Mouse (Mus musculus) heart, postnatal 14 days (tissue): Measurements from ENCODE around the gene Tulp1. TPM values are rescaled to one million over a fixed set of nuclear protein-coding genes. Genes with fewer than 3 reads are reported as not detected.
A peak's percentile ranks its signal among the peaks of the same experiment; 100 is the strongest.
"Not testable (repeated sequence)": the region's sequence is repeated elsewhere in the genome, so short reads cannot be mapped to it uniquely, and the experiment has no call there.

Source experiments
- DNase-seq, 2 experiments: peaks; one replicate each; pipeline ENCODE4 v3.0.0; 2021 to 2022
- intact Hi-C: fragments of 180-260 bp; cut with DNase I; formaldehyde crosslinking; loops from one replicate; pipeline ENCODE4 v1.15.1; 2025
- long read RNA-seq, 2 experiments: library from polyadenylated mRNA; stranded (forward); transcript quantifications; one replicate each; pipeline ENCODE4 v2.0.0; 2021
- total RNA-seq, 2 experiments: library from RNA; stranded (reverse); gene quantifications; 2 replicates each; pipeline ENCODE4 v1.2.3; 2021

Tulp1 gene
- under 1 TPM; 0.41 TPM for total RNA-seq
- long read RNA-seq, experiment 1: 0 reads
- long read RNA-seq, experiment 2: 0 reads

GRCm38 (mm10) chr17:28365122-28365521, at the start of gene Tulp1:
Tulp1 (minus strand) TSS chr17:28365222.
- DNase-seq: no peak
- intact Hi-C loops: loop anchor here (5.0 kb wide), 2 partner anchors 138 to 158 kb away; partner anchors contain the start of gene Def6

GRCm38 (mm10) chr17:28411381-28411960, 46.4 kb upstream of the Tulp1 start:
- no peak for DNase-seq
- intact Hi-C loops: no loop called here

DNA sequence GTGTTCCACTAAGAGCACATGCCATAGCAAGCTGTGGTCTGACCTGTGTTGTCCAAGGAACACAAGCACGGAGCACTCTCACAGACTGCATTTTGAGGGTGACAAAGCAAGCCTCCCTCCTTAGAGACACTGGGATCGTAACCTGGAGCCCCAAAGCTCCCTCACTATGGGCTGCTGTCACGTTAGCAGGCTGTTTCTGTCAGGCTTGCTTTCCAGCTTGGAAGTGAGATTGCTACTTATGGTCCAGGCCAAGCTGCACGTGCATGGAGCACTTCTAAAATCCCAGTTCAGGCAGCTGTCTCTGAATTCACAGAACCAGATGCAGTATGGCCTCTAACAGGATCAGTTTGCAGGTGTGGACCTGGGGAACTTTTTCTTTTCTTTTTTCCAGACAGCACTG, 45.7 kb upstream of the Tulp1 start:
- no peak for DNase-seq
- intact Hi-C loops: no loop called here

- intact Hi-C loops: no loop called here
Measured at GRCm38 (mm10) chr17:28408251-28408918, 43.4 kb upstream of the Tulp1 start.

GRCm38 (mm10) chr17:28407418-28408250, 42.6 kb upstream of the Tulp1 start:
- peak; percentile 83 to 89 for DNase-seq
- intact Hi-C loops: loop anchor here (1.0 kb wide), 2 partner anchors 48 to 121 kb away; no protein-coding TSS in a partner anchor

More at GRCm38 (mm10) chr17:28408251-28408918, 43.4 kb upstream of the Tulp1 start:
- no peak for DNase-seq

DNA sequence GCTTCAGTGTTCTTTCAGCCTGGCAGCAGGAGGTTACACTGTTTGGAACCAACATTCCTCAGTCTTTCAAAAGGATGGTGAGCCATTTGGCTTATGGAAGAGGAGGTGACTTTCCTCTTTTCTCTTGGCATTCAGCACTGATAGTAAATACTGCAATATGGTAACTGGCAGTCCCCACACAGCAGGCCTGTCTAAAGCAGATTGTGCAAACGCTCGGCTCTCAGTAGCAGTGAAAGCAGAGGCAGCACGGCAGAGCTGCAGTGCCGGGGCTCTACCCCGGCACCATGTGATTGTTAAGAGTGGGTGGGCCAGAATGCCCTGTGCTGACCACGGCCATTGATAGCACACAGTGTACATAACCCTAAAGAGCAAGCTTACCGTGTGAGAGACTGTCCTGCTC, 41.4 kb upstream of the Tulp1 start:
- intact Hi-C loops: no loop called here
- no peak for DNase-seq

DNA sequence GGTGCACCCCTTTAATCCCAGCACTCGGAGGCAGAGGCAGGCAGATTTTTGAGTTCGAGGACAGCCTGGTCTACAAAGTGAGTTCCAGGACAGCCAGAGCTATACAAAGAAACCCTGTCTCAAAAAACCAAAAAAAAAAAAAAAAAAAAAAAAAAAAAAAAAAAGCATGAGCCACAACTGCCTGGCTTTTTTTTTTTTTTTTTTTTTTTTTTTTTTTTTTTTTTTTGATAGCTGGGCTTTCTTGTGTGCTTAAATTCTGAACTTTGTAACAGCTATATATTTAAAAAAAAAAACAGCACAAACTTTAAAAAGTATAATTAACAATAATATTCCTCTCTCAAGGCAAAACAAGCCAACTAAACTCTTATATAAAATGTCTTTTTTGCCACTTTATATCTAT, 39.7 kb upstream of the Tulp1 start:
- intact Hi-C loops, DNase-seq: not testable (repeated sequence)

GRCm38 (mm10) chr17:28404301-28404700, 39.3 kb upstream of the Tulp1 start:
- no peak for DNase-seq
- intact Hi-C loops: no loop called here

GRCm38 (mm10) chr17:28394994-28395393, 30.0 kb upstream of the Tulp1 start:
- intact Hi-C loops: no loop called here
- no peak for DNase-seq

GRCm38 (mm10) chr17:28394051-28394765, 29.2 kb upstream of the Tulp1 start:
- no peak for DNase-seq
- intact Hi-C loops: no loop called here

DNA sequence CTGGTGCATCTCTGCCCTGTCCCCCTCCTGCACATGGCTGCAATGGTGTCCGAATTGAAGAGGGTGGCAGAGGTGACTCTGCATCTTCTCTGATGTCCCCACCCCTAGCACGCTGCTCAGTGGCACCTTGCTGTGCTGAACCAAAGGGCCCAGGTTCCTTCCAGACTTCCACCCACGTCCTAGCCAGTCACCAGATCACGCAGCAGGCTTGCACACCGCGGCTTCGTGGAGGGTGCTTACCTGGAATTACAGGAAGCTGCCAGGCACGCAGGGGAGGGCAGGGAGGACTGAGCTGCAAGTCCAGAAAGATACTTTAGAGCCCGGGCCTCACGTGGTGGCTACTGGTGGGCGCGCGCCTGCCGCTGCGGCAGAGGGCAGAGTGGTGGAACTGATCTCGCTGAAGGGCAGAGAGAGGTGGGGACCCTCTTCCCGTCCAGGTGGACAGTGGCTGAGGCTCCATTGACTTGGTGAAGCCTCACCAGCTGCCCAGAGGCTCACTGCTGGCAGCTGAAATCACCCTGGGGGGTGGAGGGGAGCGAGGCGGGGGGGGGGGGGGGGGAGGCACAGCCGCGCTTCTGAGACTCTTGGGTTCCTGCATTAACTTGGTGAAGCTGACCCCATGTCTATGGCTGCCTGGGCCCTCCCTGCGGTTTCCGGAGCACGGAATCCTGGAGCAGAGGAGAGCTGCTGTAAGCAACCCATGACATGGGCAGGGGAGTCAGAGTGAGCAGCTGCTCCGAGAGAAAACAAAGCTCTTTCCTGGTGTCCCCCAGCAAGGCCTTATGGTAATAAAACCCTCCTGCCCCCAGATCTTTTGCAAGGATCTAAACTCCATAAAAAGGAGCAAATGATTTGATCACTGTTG, 26.8 kb upstream of the Tulp1 start:
- intact Hi-C loops: no loop called here
- DNase-seq: no peak

DNA sequence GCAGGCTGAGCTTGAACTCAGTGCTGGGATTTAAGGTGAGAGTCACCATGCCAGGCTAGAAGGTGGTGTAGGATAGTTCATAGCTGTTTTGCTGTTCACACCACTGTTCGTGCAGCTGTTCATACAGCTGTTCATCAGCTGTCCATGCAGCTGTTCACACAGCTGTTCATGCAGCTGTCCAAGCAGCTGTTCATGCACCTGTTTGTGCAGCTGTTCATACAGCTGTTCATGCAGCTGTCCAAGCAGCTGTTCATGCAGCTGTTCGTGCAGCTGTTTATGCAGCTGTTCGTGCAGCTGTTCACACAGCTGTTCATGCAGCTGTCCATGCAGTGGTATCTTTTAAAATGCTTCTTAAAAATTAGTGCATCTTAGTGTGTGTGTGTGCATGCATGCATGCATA, 23.5 kb upstream of the Tulp1 start:
- intact Hi-C loops: no loop called here
- DNase-seq: no peak

DNA sequence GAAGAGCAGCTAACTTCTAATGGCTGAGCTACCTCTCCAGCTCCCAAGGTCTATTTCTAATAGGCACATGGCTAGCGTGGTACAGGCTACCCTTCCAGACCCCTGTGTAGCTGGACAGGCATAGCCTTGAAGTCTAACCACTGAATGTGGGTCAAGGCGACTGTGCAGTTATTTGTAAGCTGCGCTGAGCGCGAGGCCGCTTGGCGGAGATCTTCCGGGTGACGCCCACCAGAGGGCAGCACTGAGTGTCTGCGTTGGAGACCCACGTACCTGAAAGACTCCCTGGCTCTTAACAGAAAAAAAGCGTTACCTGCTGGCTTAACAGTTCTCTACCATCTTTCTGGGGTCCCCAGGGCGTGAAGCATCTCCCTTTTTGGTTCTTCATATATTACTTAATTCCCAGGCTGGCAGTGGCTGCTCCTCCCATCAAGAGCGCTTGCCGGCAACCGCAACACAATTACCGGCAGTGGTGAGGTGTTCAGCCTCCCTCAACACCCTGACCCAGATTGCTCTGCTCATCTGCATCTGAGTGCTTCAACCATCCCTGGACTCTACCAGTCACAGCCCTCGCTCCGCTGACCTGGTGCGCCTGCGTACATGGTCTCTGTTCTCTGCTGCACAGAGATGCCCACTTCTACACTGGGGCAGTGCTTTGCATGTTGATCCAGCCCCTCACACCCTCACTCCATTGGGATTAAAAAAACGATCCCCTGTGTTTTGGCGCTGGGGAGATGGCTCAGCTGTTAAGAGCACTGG, 21.3 kb upstream of the Tulp1 start:
- intact Hi-C loops: loop anchor here (2.0 kb wide), 1 partner anchor 140 kb away; no protein-coding TSS in a partner anchor
- peak; percentile 86 to 88 for DNase-seq

DNA sequence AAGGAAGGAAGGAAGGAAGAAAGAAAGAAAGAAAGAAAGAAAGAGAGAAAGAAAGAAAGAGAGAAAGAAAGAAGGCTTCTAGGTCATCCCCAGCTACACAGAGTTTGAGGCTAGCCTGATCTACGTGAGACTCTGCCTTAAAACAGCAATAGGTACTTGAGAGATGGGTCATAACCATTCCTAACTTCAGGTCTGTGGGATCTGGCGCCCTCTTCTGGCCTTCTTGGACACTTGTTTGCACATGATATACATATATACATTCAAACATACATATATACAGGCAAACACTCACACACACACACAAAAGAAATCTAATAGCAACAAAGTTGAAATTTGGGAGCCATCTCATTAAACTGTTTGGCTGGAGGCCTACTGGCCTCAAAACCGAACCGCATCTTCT, 19.3 kb upstream of the Tulp1 start:
- DNase-seq: no peak
- intact Hi-C loops: no loop called here

DNA sequence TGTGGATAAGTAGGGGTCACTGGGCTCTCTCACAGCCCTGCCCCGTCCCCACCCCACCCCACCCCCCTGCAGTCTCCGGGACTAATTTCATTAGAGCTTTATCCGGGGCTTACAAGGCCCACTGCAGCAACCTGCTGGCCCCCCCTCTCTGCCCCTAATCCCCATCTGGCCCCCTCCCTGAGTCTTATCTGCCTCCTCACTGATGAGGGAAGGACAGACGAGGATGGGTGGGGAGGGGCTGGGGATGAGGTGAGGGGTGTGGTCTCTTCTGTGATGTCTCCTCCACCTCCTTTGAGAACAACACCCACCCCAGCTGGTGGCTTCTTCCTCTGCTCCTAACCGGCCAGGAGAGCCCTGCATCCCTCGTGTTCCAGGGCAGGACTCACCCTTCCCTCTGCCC, 15.2 kb upstream of the Tulp1 start:
- DNase-seq: no peak
- intact Hi-C loops: no loop called here

DNA sequence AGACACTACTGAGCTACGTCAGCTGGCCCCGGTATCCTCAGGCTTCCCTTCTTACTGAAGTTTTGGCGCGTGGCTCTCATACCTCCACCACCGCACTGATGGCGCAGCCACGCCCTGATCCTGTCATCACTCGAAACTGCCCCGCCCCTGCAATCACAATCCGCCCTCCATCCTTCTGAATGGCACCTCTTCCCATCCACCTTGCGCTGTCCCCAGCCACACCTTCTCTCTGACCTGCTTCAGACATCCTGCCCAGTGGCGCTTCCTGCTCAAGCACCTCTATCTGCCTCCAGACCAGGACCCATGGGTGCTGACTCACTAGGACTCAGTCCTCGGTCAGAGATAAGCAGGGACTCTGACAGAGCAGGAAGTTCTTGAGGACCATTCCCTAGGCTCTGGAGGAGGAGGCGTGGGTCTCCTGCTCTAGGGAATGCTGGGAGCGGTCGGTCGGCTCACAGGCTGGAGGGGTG, 10.6 kb upstream of the Tulp1 start:
- intact Hi-C loops: no loop called here
- DNase-seq: no peak

- intact Hi-C loops: no loop called here
- DNase-seq: no peak
Measured at GRCm38 (mm10) chr17:28374494-28374893, 9.5 kb upstream of the Tulp1 start.

DNA sequence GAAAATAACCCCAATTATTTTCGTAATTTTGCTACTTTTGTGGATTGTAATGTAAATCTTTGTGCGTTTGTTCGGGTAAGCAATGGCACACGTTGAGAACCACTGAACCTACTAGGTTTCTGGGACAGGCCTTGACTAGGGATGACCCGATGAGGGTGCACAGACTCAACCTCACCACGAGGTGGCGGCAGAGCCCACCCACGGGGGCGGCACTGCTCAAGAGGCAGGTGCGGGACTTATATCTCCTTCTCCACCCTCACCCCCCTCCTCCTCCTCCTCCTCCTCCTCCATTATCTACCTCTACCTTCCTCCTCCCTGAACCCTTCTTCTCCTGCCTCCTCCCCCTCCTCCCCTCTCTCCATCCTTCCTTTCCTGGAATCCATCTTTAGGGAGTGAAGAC, 8.8 kb upstream of the Tulp1 start:
- peak; percentile 61 to 69 for DNase-seq
- intact Hi-C loops: no loop called here

DNA sequence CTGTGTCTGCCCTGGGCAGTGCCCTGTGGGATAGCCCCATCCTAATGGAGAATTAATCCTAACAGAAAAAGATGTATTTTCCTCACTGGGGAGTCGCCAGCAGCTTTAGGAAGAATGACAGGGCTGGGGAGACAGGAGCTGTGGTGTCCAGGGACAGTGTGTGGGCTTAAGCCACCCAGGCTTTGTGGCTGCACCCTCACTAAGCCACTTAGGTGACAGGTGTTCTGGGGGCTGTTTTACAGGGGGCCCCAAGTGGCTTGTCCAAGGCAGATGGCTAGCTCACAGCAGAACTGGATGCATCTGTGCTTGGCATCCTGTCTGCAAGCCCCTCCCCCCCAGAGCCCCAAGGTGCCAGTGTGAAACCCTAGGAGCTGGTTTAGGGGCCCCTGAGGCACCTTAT, 6.9 kb upstream of the Tulp1 start:
- no peak for DNase-seq
- intact Hi-C loops: no loop called here
